Comparison of ENCODE assay signal across 8 mouse cellular contexts in genomic region chr16:85803613-85804551, GRCm38 (mm10). TPM values are rescaled to one million over a fixed set of nuclear protein-coding genes. Genes with fewer than 3 reads are reported as not detected.
DNase-seq lines count a peak whose midpoint lies in the region; ATAC-seq and TF ChIP-seq lines count a peak whose summit lies in the region.

No protein-coding gene starts in this region.

- DNase-seq in spleen, adult 18-20 months = peak; percentile 6 to 7
- no peak for DNase-seq in spleen, postnatal 36 days (ENCODE audit: low spot score in 2 of 2)
- peak; percentile 95 for DNase-seq in lung, postnatal 0 days (ENCODE audit: low spot score)
- peak; percentile 51 for DNase-seq in right cerebral cortex, postnatal 10 days (ENCODE audit: low spot score in 2 of 2)

- no peaks in the 10 kb centered on the region for H3K27me3 ChIP-seq in embryonic facial prominence, embryonic 13.5 days
- no peaks in the 10 kb centered on the region for H3K27me3 ChIP-seq in heart, embryonic 13.5 days (replicated peaks)
- H3K27me3 ChIP-seq in kidney, embryonic 16.5 days (ENCODE audit: insufficient read depth, low read length) = no peaks in the 10 kb centered on the region
- no peaks in the 10 kb centered on the region for H3K27me3 ChIP-seq in lung, postnatal 0 days (replicated peaks; ENCODE audit: insufficient read depth, low read length)

- peak; percentile 69; the same call in 1 of the 2 replicates for TF ChIP-seq EP300 in lung, postnatal 0 days (IDR thresholded peaks at IDR 0.05)

- ATAC-seq in embryonic facial prominence, embryonic 13.5 days (ENCODE audit: insufficient number of reproducible peaks, insufficient read depth, low FRiP score, low TSS enrichment, low read depth) = peak; percentile 38; the same call in 1 of the 2 replicates
- no peak for ATAC-seq in heart, embryonic 13.5 days (ENCODE audit: extremely low read depth, insufficient number of reproducible peaks, low FRiP score, low TSS enrichment)
- peak; percentile 62 for ATAC-seq in kidney, embryonic 16.5 days (ENCODE audit: low FRiP score, low TSS enrichment)
- ATAC-seq in lung, postnatal 0 days = peak; percentile 59
- no peak for ATAC-seq in activated CD4-positive, CD25-positive, alpha-beta regulatory T cell, adult 4 months

- no peaks in the 10 kb centered on the region for H3K9me3 ChIP-seq in embryonic facial prominence, embryonic 13.5 days
- H3K9me3 ChIP-seq in heart, embryonic 13.5 days = no peaks in the 10 kb centered on the region
- no peaks in the 10 kb centered on the region for H3K9me3 ChIP-seq in kidney, embryonic 16.5 days (ENCODE audit: low read length)
- no peaks in the 10 kb centered on the region for H3K9me3 ChIP-seq in lung, postnatal 0 days (ENCODE audit: low read length)

- peaks cover 25% of the 10 kb centered on the region for H3K4me1 ChIP-seq in embryonic facial prominence, embryonic 13.5 days
- H3K4me1 ChIP-seq in heart, embryonic 13.5 days = peaks cover 33% of the 10 kb centered on the region
- peaks cover 16% of the 10 kb centered on the region for H3K4me1 ChIP-seq in kidney, embryonic 16.5 days (ENCODE audit: insufficient read depth, low read length)
- H3K4me1 ChIP-seq in lung, postnatal 0 days (ENCODE audit: insufficient read depth, low read depth, low read length) = peaks cover 3% of the 10 kb centered on the region; the same call in 1 of the 2 replicates

- H3K27ac ChIP-seq in embryonic facial prominence, embryonic 13.5 days = peak overlapping the region; percentile 94
- peak overlapping the region; percentile 99 for H3K27ac ChIP-seq in heart, embryonic 13.5 days (replicated peaks)
- H3K27ac ChIP-seq in kidney, embryonic 16.5 days (ENCODE audit: low read length) = peak overlapping the region; percentile 90
- peak overlapping the region; percentile 90 for H3K27ac ChIP-seq in lung, postnatal 0 days (ENCODE audit: low read length)

- H3K36me3 ChIP-seq in embryonic facial prominence, embryonic 13.5 days = peaks cover 8% of the 10 kb centered on the region
- H3K36me3 ChIP-seq in heart, embryonic 13.5 days = peaks cover 14% of the 10 kb centered on the region
- peaks cover 11% of the 10 kb centered on the region for H3K36me3 ChIP-seq in kidney, embryonic 16.5 days (ENCODE audit: insufficient read depth, low read length)
- no peaks in the 10 kb centered on the region; the same call in 1 of the 2 replicates for H3K36me3 ChIP-seq in lung, postnatal 0 days (ENCODE audit: insufficient read depth, low read length)

- H3K9ac ChIP-seq in embryonic facial prominence, embryonic 13.5 days = peak overlapping the region; percentile 92
- peak overlapping the region; percentile 96 for H3K9ac ChIP-seq in heart, embryonic 13.5 days
- H3K9ac ChIP-seq in kidney, embryonic 16.5 days (replicated peaks; ENCODE audit: low read length) = peak overlapping the region; percentile 89
- H3K9ac ChIP-seq in lung, postnatal 0 days (replicated peaks; ENCODE audit: low read depth) = peak overlapping the region; percentile 89

- WGBS in embryonic facial prominence, embryonic 13.5 days = 2% methylated on average over 20 of the region's 25 CpGs
- 2% methylated on average over 25 of the region's 25 CpGs for WGBS in heart, embryonic 13.5 days
- WGBS in kidney, embryonic 16.5 days = under 1% methylated on average over 25 of the region's 25 CpGs
- WGBS in lung, postnatal 0 days = under 1% methylated on average over 23 of the region's 25 CpGs

- peak overlapping the region; percentile 81 for H3K4me3 ChIP-seq in embryonic facial prominence, embryonic 13.5 days
- H3K4me3 ChIP-seq in heart, embryonic 13.5 days = peak overlapping the region; percentile 88
- H3K4me3 ChIP-seq in kidney, embryonic 16.5 days (ENCODE audit: low read length) = peak overlapping the region; percentile 92
- peak overlapping the region; percentile 80 for H3K4me3 ChIP-seq in lung, postnatal 0 days (ENCODE audit: low read depth, low read length)

- H3K4me2 ChIP-seq in embryonic facial prominence, embryonic 13.5 days = peak overlapping the region; percentile 90
- H3K4me2 ChIP-seq in heart, embryonic 13.5 days = peak overlapping the region; percentile 87
- H3K4me2 ChIP-seq in kidney, embryonic 16.5 days (replicated peaks; ENCODE audit: low read depth, low read length) = peak overlapping the region; percentile 51
- H3K4me2 ChIP-seq in lung, postnatal 0 days (replicated peaks; ENCODE audit: low read depth, low read length) = peak overlapping the region; percentile 78

- no peak for TF ChIP-seq CTCF in lung, postnatal 0 days (IDR thresholded peaks at IDR 0.05)

RNA-seq across cellular contexts. Expression of gene Adamts1, which starts 1.0 kb away (rescaled TPM):
- 32.0 and 32.4 TPM in 2 replicates for polyA plus RNA-seq in embryonic facial prominence, embryonic 13.5 days (2015; fragmentation: Nextera tagmentation; extraction: Ambion mirVana)
- polyA plus RNA-seq in heart, embryonic 13.5 days (2015; fragmentation: Nextera tagmentation; extraction: Ambion mirVana) = 52.0 and 53.6 TPM in 2 replicates
- polyA plus RNA-seq in kidney, embryonic 16.5 days (2015; fragmentation: Nextera tagmentation; extraction: Ambion mirVana) = 116 and 125 TPM in 2 replicates
- polyA plus RNA-seq in lung, postnatal 0 days (2015; fragmentation: Nextera tagmentation; extraction: Ambion mirVana) = 59.1 and 59.7 TPM in 2 replicates
- polyA plus RNA-seq in activated CD4-positive, CD25-positive, alpha-beta regulatory T cell, adult 4 months (2017; shearing (Covaris generic)) = not detected

Comparison
In these comparisons a context has a peak if more than half of its experiments do, and no peak if none do; other contexts are left out.
1. DNase-seq: peak in spleen, adult 18-20 months (2 of 2), lung, postnatal 0 days (single experiment) and right cerebral cortex, postnatal 10 days (2 of 2); none in spleen, postnatal 36 days (0 of 2).
2. ATAC-seq: peak in embryonic facial prominence, embryonic 13.5 days (single experiment), kidney, embryonic 16.5 days (single experiment) and lung, postnatal 0 days (single experiment); none in heart, embryonic 13.5 days (single experiment) and activated CD4-positive, CD25-positive, alpha-beta regulatory T cell, adult 4 months (single experiment).
3. RNA of gene Adamts1, which starts 1.0 kb away (polyA plus RNA-seq): 116 to 125 TPM in kidney, embryonic 16.5 days, 59.1 to 59.7 TPM in lung, postnatal 0 days, 52.0 to 53.6 TPM in heart, embryonic 13.5 days and 32.0 to 32.4 TPM in embryonic facial prominence, embryonic 13.5 days; not detected in activated CD4-positive, CD25-positive, alpha-beta regulatory T cell, adult 4 months; every median in the first group is over 10 times any median in the second.
4. Peak in every context shown above with its lines, with median percentiles within 50 percentile points of each other: H3K27ac ChIP-seq, H3K4me2 ChIP-seq, H3K4me3 ChIP-seq and H3K9ac ChIP-seq.